Mouse (Mus musculus) megakaryocyte, embryonic 14.5 days (primary cell): ENCODE measurements around the gene Rasal1.

Experiments used
- FLI1 ChIP-seq: IDR thresholded peaks from 2 replicates; pipeline ENCODE4 v1.6.1; 2012; ENCODE audit warnings: low read length, inconsistent platforms, mixed read lengths
- GATA1 ChIP-seq: IDR thresholded peaks from 3 replicates; pipeline ENCODE4 v1.6.1; 2012; ENCODE audit warnings: mixed read lengths, low read length, inconsistent platforms, borderline replicate concordance

DNA sequence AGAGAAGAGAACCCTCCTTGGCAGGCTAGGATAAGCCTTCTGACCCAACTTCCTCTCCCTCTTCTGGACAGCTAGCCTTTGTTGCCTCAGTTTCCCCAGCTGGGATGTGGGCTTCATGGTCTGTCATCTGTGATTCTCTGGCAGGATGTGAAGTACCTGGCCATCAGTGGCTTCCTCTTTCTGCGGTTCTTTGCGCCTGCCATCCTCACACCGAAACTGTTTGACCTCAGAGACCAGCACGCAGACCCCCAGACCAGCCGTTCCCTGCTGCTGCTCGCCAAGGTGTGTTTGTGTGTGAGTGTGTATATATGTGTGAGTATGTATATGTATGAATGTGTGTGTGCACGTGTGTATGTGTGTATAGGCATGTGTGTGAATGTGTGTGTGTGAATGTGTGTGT, 21.5 kb downstream of the Rasal1 start:
- TF ChIP-seq GATA1 (no peak), FLI1 (no peak)
